ENCODE assay signal across 9 mouse cellular contexts in the genomic region with DNA sequence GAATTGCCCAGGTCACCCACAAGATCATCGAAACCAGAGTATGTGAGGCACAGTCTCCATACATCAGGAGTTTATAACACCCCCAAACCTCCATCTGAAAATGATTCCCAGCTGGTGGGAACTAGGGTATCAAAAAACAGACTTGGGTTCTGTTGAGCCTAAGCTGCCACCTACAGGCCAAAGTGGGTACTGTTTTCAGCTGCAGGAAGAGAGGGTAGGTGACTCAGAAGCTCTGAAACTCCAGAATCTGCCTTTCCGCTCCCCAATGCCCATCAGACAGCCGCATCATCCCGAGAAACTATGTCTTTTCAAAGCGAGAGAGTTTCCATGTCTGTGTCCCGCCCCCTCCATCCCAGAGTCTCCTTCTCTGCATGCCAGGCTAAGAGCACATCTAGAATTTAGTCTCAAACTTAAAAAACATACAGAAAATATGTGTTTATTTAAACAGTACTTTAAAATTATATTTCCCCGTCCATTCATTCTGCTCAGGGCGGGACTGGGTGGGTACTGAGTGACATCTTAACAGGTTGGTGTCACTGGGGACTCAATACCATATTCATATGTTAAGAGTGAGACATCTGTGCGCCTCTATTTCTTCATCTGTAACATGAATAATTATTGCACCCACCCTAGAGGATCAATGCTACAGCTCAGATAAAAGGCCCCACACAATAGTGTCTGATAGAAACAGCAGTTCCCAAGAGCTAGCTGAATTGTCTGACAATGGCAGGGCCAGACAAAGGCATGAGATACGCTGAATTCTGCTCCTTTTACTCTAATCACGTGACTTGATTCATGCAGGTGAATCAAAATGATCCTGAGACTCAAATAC. TPM values are rescaled to one million over a fixed set of nuclear protein-coding genes. Genes with fewer than 3 reads are reported as not detected.
A peak's percentile ranks its signal among the peaks of the same experiment; 100 is the strongest.
DNase-seq lines count a peak whose midpoint lies in the region; ATAC-seq and TF ChIP-seq lines count a peak whose summit lies in the region.
"Had no signal": no experiment of that assay in that cellular context is flagged by ENCODE, and none has a peak within 500 bp of the region (broad histone marks: within the 10 kb centered on the region; RNA-seq: fewer than 3 reads in every experiment).

No protein-coding gene starts in this region.

- WGBS in bone marrow, adult 2 months, result 31% methylated on average over 11 of the region's 11 CpGs
- 30% methylated on average over 11 of the region's 11 CpGs for WGBS in hindbrain, postnatal 0 days
- WGBS in liver, embryonic 14.5 days (ENCODE audit: insufficient replicate concordance), result 16% methylated on average over 11 of the region's 11 CpGs

- ATAC-seq in hindbrain, postnatal 0 days, result no peak
- no peak for ATAC-seq in liver, embryonic 14.5 days (ENCODE audit: insufficient read depth)

- no peak for TF ChIP-seq EP300 in liver, embryonic 14.5 days (IDR thresholded peaks at IDR 0.05; ENCODE audit: low read depth)

- no peak overlapping the region for H3K9ac ChIP-seq in hindbrain, postnatal 0 days (replicated peaks; ENCODE audit: low read length)
- no peak overlapping the region for H3K9ac ChIP-seq in liver, embryonic 14.5 days (replicated peaks)
- H3K9ac ChIP-seq: lung, embryonic 15.5 days had no signal

- H3K27ac ChIP-seq in bone marrow, adult 2 months (ENCODE audit: control insufficient read depth, insufficient read depth, low read depth, low read length, poor library complexity), result no peak overlapping the region
- H3K27ac ChIP-seq in hindbrain, postnatal 0 days, result no peak overlapping the region
- no peak overlapping the region for H3K27ac ChIP-seq in liver, embryonic 14.5 days
- H3K27ac ChIP-seq: lung, embryonic 15.5 days had no signal

- no peaks in the 10 kb centered on the region for H3K36me3 ChIP-seq in hindbrain, postnatal 0 days (ENCODE audit: insufficient read depth, low read length)
- H3K36me3 ChIP-seq in liver, embryonic 14.5 days (replicated peaks; ENCODE audit: control insufficient read depth, insufficient read depth, low read depth), result no peaks in the 10 kb centered on the region
- H3K36me3 ChIP-seq: lung, embryonic 15.5 days had no signal

- no peaks in the 10 kb centered on the region for H3K4me1 ChIP-seq in bone marrow, adult 2 months (ENCODE audit: control insufficient read depth, insufficient read depth, low read length)
- no peaks in the 10 kb centered on the region for H3K4me1 ChIP-seq in hindbrain, postnatal 0 days (ENCODE audit: insufficient read depth, low read length)
- no peaks in the 10 kb centered on the region for H3K4me1 ChIP-seq in liver, embryonic 14.5 days (replicated peaks; ENCODE audit: control insufficient read depth in 2 of 2, insufficient read depth in 2 of 2, low read length in 1 of 2)
- H3K4me1 ChIP-seq: lung, embryonic 15.5 days had no signal

- peak; percentile 78 for DNase-seq in 416B (ENCODE audit: low read depth)
- DNase-seq in CD4-positive, CD25-positive, alpha-beta regulatory T cell, adult 2 months (ENCODE audit: low read depth, low spot score), result peak; percentile 81
- DNase-seq in fibroblast of lung, adult 2 months (ENCODE audit: low read depth), result peak; percentile 27
- peak; percentile 80 for DNase-seq in hindbrain, postnatal 0 days (ENCODE audit: low spot score)
- peak in 2 of 3 experiments; percentile 20 to 38 for DNase-seq in liver, embryonic 14.5 days (ENCODE audit: low read depth in 3 of 3, low spot score in 3 of 3)
- peak; percentile 84 for DNase-seq in retina, embryonic 14.5 days (ENCODE audit: low spot score)
- peak; percentile 23 for DNase-seq in yolk sac, embryonic 10.5 days (ENCODE audit: low spot score)

- TF ChIP-seq POLR2A in bone marrow, adult 2 months (IDR thresholded peaks at IDR 0.05; ENCODE audit: borderline replicate concordance, control insufficient read depth, low read depth, low read length), result no peak

- no peak overlapping the region for H3K4me2 ChIP-seq in hindbrain, postnatal 0 days (ENCODE audit: low read depth, low read length)
- no peak overlapping the region for H3K4me2 ChIP-seq in liver, embryonic 14.5 days (ENCODE audit: low read depth)
- H3K4me2 ChIP-seq: lung, embryonic 15.5 days had no signal

- no peaks in the 10 kb centered on the region for H3K9me3 ChIP-seq in hindbrain, postnatal 0 days (ENCODE audit: low read length)
- no peaks in the 10 kb centered on the region for H3K9me3 ChIP-seq in liver, embryonic 14.5 days (ENCODE audit: control insufficient read depth, low read length)
- H3K9me3 ChIP-seq: lung, embryonic 15.5 days had no signal

- no peaks in the 10 kb centered on the region for H3K27me3 ChIP-seq in hindbrain, postnatal 0 days (ENCODE audit: insufficient read depth, low read length)
- no peaks in the 10 kb centered on the region for H3K27me3 ChIP-seq in liver, embryonic 14.5 days (ENCODE audit: control insufficient read depth, insufficient read depth, low read length)
- H3K27me3 ChIP-seq: lung, embryonic 15.5 days had no signal

- peak; percentile 41 for TF ChIP-seq CTCF in bone marrow, adult 2 months (IDR thresholded peaks at IDR 0.05; ENCODE audit: control insufficient read depth, insufficient read depth, low read length)
- TF ChIP-seq CTCF in hindbrain, postnatal 0 days (IDR thresholded peaks at IDR 0.05; ENCODE audit: low read depth), result peak; percentile 80
- TF ChIP-seq CTCF in liver, embryonic 14.5 days (IDR thresholded peaks at IDR 0.05; ENCODE audit: low read depth), result peak; percentile 78

- no peak overlapping the region for H3K4me3 ChIP-seq in bone marrow, adult 2 months (replicated peaks; ENCODE audit: control insufficient read depth, low read depth, low read length)
- no peak overlapping the region for H3K4me3 ChIP-seq in hindbrain, postnatal 0 days (ENCODE audit: low read length)
- H3K4me3 ChIP-seq in liver, embryonic 14.5 days (ENCODE audit: insufficient read depth in 1 of 2, low read depth in 2 of 2, low read length in 2 of 2), result no peak overlapping the region
- H3K4me3 ChIP-seq: lung, embryonic 15.5 days had no signal

RNA-seq across cellular contexts. Expression of a gene that starts 34.1 kb away (rescaled TPM):
- polyA plus RNA-seq in bone marrow, adult 2 months (2011; ENCODE audit: insufficient read depth, insufficient read length, low replicate concordance, missing spikeins), result not detected in 2 replicates
- total RNA-seq in hindbrain, postnatal 0 days (2014; rRNA removed), result 1.1 and 3.0 TPM in 2 replicates
- polyA plus RNA-seq in hindbrain, postnatal 0 days (2015; fragmentation: Nextera tagmentation; extraction: Ambion mirVana), result 0.25 and 0.35 TPM in 2 replicates
- 0.03 and 0.06 TPM in 2 replicates for polyA plus RNA-seq in liver, embryonic 14.5 days (2012; rRNA removed)
- polyA plus RNA-seq in liver, embryonic 14.5 days (2014; fragmentation: Nextera tagmentation; extraction: Ambion mirVana), result 0.06 TPM in 1 of 2 replicates, not detected in the other

RNA-seq across cellular contexts. Expression of a gene that starts 58.6 kb away (rescaled TPM):
- polyA plus RNA-seq in bone marrow, adult 2 months (2011; ENCODE audit: insufficient read depth, insufficient read length, low replicate concordance, missing spikeins), result 1.7 and 6.8 TPM in 2 replicates
- total RNA-seq in hindbrain, postnatal 0 days (2014; rRNA removed), result 0.10 and 0.11 TPM in 2 replicates
- polyA plus RNA-seq in hindbrain, postnatal 0 days (2015; fragmentation: Nextera tagmentation; extraction: Ambion mirVana), result 0.16 and 0.24 TPM in 2 replicates
- not detected in 2 replicates for polyA plus RNA-seq in liver, embryonic 14.5 days (2012; rRNA removed)
- polyA plus RNA-seq in liver, embryonic 14.5 days (2014; fragmentation: Nextera tagmentation; extraction: Ambion mirVana), result not detected in 2 replicates
- polyA plus RNA-seq: lung, embryonic 15.5 days had no signal

RNA-seq across cellular contexts. Expression of a gene that starts 59.8 kb away (rescaled TPM):
- 3.2 and 5.0 TPM in 2 replicates for polyA plus RNA-seq in bone marrow, adult 2 months (2011; ENCODE audit: insufficient read depth, insufficient read length, low replicate concordance, missing spikeins)
- total RNA-seq in hindbrain, postnatal 0 days (2014; rRNA removed), result 11.0 and 13.8 TPM in 2 replicates
- polyA plus RNA-seq in hindbrain, postnatal 0 days (2015; fragmentation: Nextera tagmentation; extraction: Ambion mirVana), result 13.6 and 14.9 TPM in 2 replicates
- polyA plus RNA-seq in liver, embryonic 14.5 days (2012; rRNA removed), result 2.2 and 2.9 TPM in 2 replicates
- 4.8 and 4.9 TPM in 2 replicates for polyA plus RNA-seq in liver, embryonic 14.5 days (2014; fragmentation: Nextera tagmentation; extraction: Ambion mirVana)

RNA-seq across cellular contexts. Expression of a gene that starts 59.8 kb away (rescaled TPM):
- 6.9 and 15.4 TPM in 2 replicates for polyA plus RNA-seq in bone marrow, adult 2 months (2011; ENCODE audit: insufficient read depth, insufficient read length, low replicate concordance, missing spikeins)
- 15.6 and 18.9 TPM in 2 replicates for total RNA-seq in hindbrain, postnatal 0 days (2014; rRNA removed)
- polyA plus RNA-seq in hindbrain, postnatal 0 days (2015; fragmentation: Nextera tagmentation; extraction: Ambion mirVana), result 25.3 and 29.5 TPM in 2 replicates
- 5.9 and 7.9 TPM in 2 replicates for polyA plus RNA-seq in liver, embryonic 14.5 days (2012; rRNA removed)
- 9.6 and 9.7 TPM in 2 replicates for polyA plus RNA-seq in liver, embryonic 14.5 days (2014; fragmentation: Nextera tagmentation; extraction: Ambion mirVana)

Comparison
In these comparisons a context has a peak if more than half of its experiments do, and no peak if none do; other contexts are left out.
1. DNase-seq: peak in every context shown above with its lines; median percentile 84 in retina, embryonic 14.5 days; 81 in CD4-positive, CD25-positive, alpha-beta regulatory T cell, adult 2 months; 80 in hindbrain, postnatal 0 days; 78 in 416B; 29 in liver, embryonic 14.5 days; 27 in fibroblast of lung, adult 2 months; 23 in yolk sac, embryonic 10.5 days.